Mouse (Mus musculus) G1E (cell line): ENCODE results near the gene Nanos3. TPM values are rescaled to one million over a fixed set of nuclear protein-coding genes. Genes with fewer than 3 reads are reported as not detected.

Source experiments
- ATAC-seq: 2 replicates; pipeline ENCODE4 v1.8.0; 2016; ENCODE audit warnings: mild to moderate bottlenecking; ENCODE audit not compliant: insufficient number of reproducible peaks, poor library complexity, low FRiP score, severe bottlenecking; ENCODE audit errors: extremely low read depth
- DNase-seq: peaks from one replicate; pipeline ENCODE4 v3.0.0; 2012; ENCODE audit warnings: low spot score
- H3K27me3 ChIP-seq: 2 replicates; pipeline ENCODE4 v1.6.1; 2012; ENCODE audit warnings: mild to moderate bottlenecking, low read length, inconsistent platforms; ENCODE audit not compliant: insufficient read depth
- H3K36me3 ChIP-seq: replicated peaks from 2 replicates; pipeline ENCODE3; 2012; ENCODE audit warnings: mild to moderate bottlenecking, inconsistent platforms
- H3K4me1 ChIP-seq: 2 replicates; pipeline ENCODE4 v1.6.1; 2012; ENCODE audit warnings: low read depth, low read length, inconsistent platforms, mixed read lengths; ENCODE audit not compliant: insufficient read depth
- H3K4me3 ChIP-seq: 2 replicates; pipeline ENCODE4 v1.5.1; 2012; ENCODE audit warnings: low read depth, mild to moderate bottlenecking, inconsistent platforms, low read length, moderate library complexity, mixed read lengths
- H3K9me3 ChIP-seq: replicated peaks from 2 replicates; pipeline ENCODE4 v1.6.1; 2012; ENCODE audit warnings: inconsistent platforms
- CTCF ChIP-seq: IDR thresholded peaks from 2 replicates; pipeline ENCODE4 v1.5.1; 2012; ENCODE audit warnings: low read depth, low read length, inconsistent platforms, mixed read lengths
- GATA1 ChIP-seq: IDR thresholded peaks from 2 replicates; pipeline ENCODE4 v1.6.1; 2012; ENCODE audit warnings: borderline replicate concordance, low read length, inconsistent platforms, mixed read lengths
- GATA2 ChIP-seq: IDR thresholded peaks from 2 replicates; pipeline ENCODE4 v1.6.1; 2012; ENCODE audit warnings: low read depth, low read length, inconsistent platforms, borderline replicate concordance
- POLR2AphosphoS5 ChIP-seq: IDR thresholded peaks from 2 replicates; pipeline ENCODE4 v1.6.1; 2012; ENCODE audit warnings: low read depth, low read length, inconsistent platforms; ENCODE audit not compliant: insufficient replicate concordance
- TAL1 ChIP-seq: conservative IDR thresholded peaks from 2 replicates; pipeline ENCODE4 v1.6.1; 2012; ENCODE audit warnings: low read depth, low read length, inconsistent platforms, mixed read lengths
- polyA plus RNA-seq: library from polyadenylated mRNA; stranded (reverse); fragments of >175 nt; gene quantifications from 2 replicates; pipeline ENCODE4 v1.2.3, GENCODE M21; 2012
- total RNA-seq, 2 experiments: library from RNA; stranded (forward) in 1 of 2; stranded (reverse) in 1 of 2; fragments of 200-1000 nt in 1 of 2; fragments of >200 nt in 1 of 2; fragmentation: Nextera tagmentation in 1 of 2; gene quantifications; 2 replicates each; pipeline ENCODE4 v1.2.3; 2014 to 2017

Nanos3 gene
- total and polyA plus RNA-seq, 3 experiments = not detected

DNA sequence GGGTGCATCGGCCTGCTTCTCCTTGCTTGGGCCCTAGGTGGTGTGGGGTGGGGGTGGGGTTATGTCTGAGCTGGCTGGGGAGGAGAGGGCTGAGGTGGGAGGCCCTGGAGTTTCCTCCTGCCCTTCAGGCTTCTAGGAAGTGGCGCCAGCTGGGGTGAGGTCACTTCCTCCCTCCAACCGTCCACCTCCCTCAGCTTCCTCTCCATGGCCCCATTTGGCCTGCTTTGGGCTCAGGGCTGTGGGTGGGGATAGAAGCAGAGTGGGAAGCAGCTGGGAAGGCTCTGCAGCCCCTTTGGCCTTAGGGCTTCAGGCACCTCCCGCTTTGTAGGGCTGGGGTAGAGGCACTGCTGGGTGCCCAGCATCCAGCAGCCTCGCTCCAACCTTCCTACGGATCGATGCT, 22.8 kb upstream of the Nanos3 start:
- H3K4me3 ChIP-seq = peak overlapping the region; percentile 49; the same call in 1 of the 2 replicates

DNA sequence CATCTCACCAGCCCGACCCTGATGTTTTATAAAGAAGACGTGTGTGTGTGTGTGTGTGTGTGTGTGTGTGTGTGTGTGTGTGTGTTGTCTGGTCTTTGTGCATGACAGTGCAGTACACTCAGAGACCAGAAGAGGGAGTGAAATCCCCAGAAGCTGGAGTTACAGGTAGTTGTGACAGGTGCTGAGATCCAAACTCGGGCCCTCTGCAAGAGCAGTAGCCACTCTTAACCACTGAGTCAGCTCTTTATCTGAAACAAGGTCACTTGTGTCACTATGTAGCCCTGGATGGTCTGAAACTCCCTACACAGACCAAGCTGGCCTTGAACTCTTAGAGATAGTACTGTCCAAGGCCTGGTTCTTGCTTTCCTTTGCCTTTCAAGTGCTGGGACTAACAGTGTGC, 21.6 kb upstream of the Nanos3 start:
- TF ChIP-seq GATA2 (no peak), TAL1 (no peak), GATA1 (no peak), CTCF (no peak), POLR2AphosphoS5 (no peak)
- no peaks in the 10 kb centered on the region for H3K9me3 ChIP-seq
- no peak overlapping the region for H3K4me3 ChIP-seq
- no peaks in the 10 kb centered on the region for H3K27me3 ChIP-seq
- H3K4me1 ChIP-seq = peaks cover 82% of the 10 kb centered on the region
- H3K36me3 ChIP-seq = peaks cover 91% of the 10 kb centered on the region
- no peak for ATAC-seq
- no peak for DNase-seq

More for the DNA sequence above, 22.8 kb upstream of the Nanos3 start:
- peaks cover 79% of the 10 kb centered on the region for H3K4me1 ChIP-seq
- DNase-seq (peak; percentile 89), ATAC-seq (peak; percentile 60)
- H3K9me3 ChIP-seq = no peaks in the 10 kb centered on the region
- no peaks in the 10 kb centered on the region for H3K27me3 ChIP-seq
- TF ChIP-seq GATA2 (no peak), TAL1 (no peak), GATA1 (no peak), POLR2AphosphoS5 (no peak), CTCF (no peak)
- H3K36me3 ChIP-seq = peaks cover 91% of the 10 kb centered on the region

DNA sequence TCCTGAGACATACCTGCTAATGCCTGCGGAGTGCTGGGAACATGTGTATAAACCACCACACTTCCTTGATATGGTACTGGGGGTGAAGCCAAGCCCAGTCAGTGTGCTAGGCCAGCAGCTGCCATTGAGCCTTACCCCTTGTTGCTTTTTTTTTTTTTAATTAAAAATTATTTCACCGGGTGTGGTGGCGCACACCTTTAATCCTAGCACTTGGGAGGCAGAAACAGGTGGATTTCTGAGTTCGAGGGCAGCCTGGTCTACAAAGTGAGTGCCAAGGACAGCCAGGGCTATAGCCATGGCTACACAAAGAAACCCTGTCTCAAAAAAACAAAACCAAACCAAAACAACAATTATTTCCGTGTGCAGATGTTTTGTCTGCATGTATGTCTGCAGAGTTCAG, 20.1 kb upstream of the Nanos3 start:
- H3K4me1 ChIP-seq = peaks cover 86% of the 10 kb centered on the region
- no peaks in the 10 kb centered on the region for H3K27me3 ChIP-seq
- H3K4me3 ChIP-seq = no peak overlapping the region
- no peak for DNase-seq
- H3K36me3 ChIP-seq = peaks cover 77% of the 10 kb centered on the region
- ATAC-seq = no peak
- no peak for TF ChIP-seq GATA1
- TF ChIP-seq TAL1 = no peak
- TF ChIP-seq GATA2 = no peak
- no peak for TF ChIP-seq POLR2AphosphoS5
- TF ChIP-seq CTCF = no peak
- H3K9me3 ChIP-seq = no peaks in the 10 kb centered on the region

- TF ChIP-seq TAL1 (no peak), GATA1 (no peak), POLR2AphosphoS5 (no peak), CTCF (no peak), GATA2 (no peak)
- H3K4me1 ChIP-seq = peaks cover 88% of the 10 kb centered on the region
- H3K27me3 ChIP-seq = no peaks in the 10 kb centered on the region
- peaks cover 68% of the 10 kb centered on the region for H3K36me3 ChIP-seq
- DNase-seq (peak; percentile 57), ATAC-seq (0 out of 2 replicates have a peak, but pooled peaks have one; percentile 24)
- H3K9me3 ChIP-seq = no peaks in the 10 kb centered on the region
- H3K4me3 ChIP-seq = peak overlapping the region; percentile 89
Observed at GRCm38 (mm10) chr8:84203975-84204772, 19.2 kb upstream of the Nanos3 start.

GRCm38 (mm10) chr8:84202938-84203917, 18.2 kb upstream of the Nanos3 start:
- Histone ChIP-seq H3K36me3 (peaks cover 59% of the 10 kb centered on the region), H3K9me3 (no peaks in the 10 kb centered on the region), H3K4me3 (peak overlapping the region; percentile 89), H3K27me3 (no peaks in the 10 kb centered on the region), H3K4me1 (peaks cover 87% of the 10 kb centered on the region)
- peak; percentile 76 for DNase-seq
- TF ChIP-seq TAL1 = no peak
- no peak for TF ChIP-seq GATA2
- no peak for ATAC-seq

DNA sequence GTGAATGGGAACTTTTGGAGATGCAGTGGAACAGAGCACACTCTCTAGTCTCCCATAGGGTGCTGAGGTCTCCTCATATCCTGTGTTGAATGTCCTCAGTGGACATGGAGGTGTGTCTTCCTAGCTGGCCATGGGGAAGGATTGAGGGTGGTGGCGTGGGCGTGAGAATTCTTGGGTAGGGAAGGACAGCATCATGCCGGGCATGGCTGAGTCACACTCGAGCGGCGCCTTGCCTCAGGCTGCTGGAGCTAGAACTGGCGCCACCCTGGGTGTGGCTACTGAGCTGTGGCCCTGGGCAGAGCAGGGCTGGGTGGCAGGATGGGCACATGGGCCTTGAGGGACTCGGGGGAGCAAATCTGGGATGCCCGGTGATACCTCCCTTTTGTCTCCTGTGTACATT, 17.4 kb upstream of the Nanos3 start:
- Histone ChIP-seq H3K36me3 (peaks cover 51% of the 10 kb centered on the region), H3K27me3 (no peaks in the 10 kb centered on the region), H3K4me3 (peak overlapping the region; percentile 89), H3K9me3 (no peaks in the 10 kb centered on the region), H3K4me1 (peaks cover 86% of the 10 kb centered on the region)
- no peak for TF ChIP-seq POLR2AphosphoS5
- no peak for TF ChIP-seq TAL1
- no peak for TF ChIP-seq GATA1
- TF ChIP-seq GATA2 = no peak
- TF ChIP-seq CTCF = no peak
- no peak for ATAC-seq
- peak; percentile 33 for DNase-seq
